Comparison of ENCODE assay signal across 15 mouse cellular contexts in genomic region chr2:21001156-21001555, GRCm38 (mm10).
"Had no signal": no experiment of that assay in that cellular context is flagged by ENCODE, and none has a peak within 500 bp of the region (broad histone marks: within the 10 kb centered on the region; RNA-seq: fewer than 3 reads in every experiment).

No protein-coding gene starts in this region.

- H3K4me1 ChIP-seq: kidney, embryonic 15.5 days; midbrain, embryonic 12.5 days; neural tube, embryonic 15.5 days; stomach, embryonic 15.5 days had no signal

- DNase-seq: kidney, adult 2 months; kidney, postnatal 14 days; liver; lung, adult 18-20 months; spleen, adult 18-20 months; thymus, adult 2 months; thymus, postnatal 25 days had no signal

- ATAC-seq: intestine, embryonic 16.5 days had no signal

- H3K4me2 ChIP-seq: kidney, embryonic 15.5 days; midbrain, embryonic 12.5 days; neural tube, embryonic 15.5 days; stomach, embryonic 15.5 days had no signal

- H3K27me3 ChIP-seq: kidney, embryonic 15.5 days; midbrain, embryonic 12.5 days; neural tube, embryonic 15.5 days; stomach, embryonic 15.5 days had no signal

- H3K9me3 ChIP-seq: kidney, embryonic 15.5 days; midbrain, embryonic 12.5 days; neural tube, embryonic 15.5 days; stomach, embryonic 15.5 days had no signal

- H3K9ac ChIP-seq: kidney, embryonic 15.5 days; liver, embryonic 14.5 days; midbrain, embryonic 12.5 days; neural tube, embryonic 15.5 days; stomach, embryonic 15.5 days had no signal

- H3K27ac ChIP-seq: kidney, embryonic 15.5 days; left cerebral cortex, adult 2 months; liver, embryonic 14.5 days; midbrain, embryonic 12.5 days; neural tube, embryonic 15.5 days; stomach, embryonic 15.5 days had no signal

- H3K4me3 ChIP-seq: kidney, embryonic 15.5 days; left cerebral cortex, adult 2 months; midbrain, embryonic 12.5 days; myocyte; neural tube, embryonic 15.5 days; stomach, embryonic 15.5 days had no signal

- H3K36me3 ChIP-seq: kidney, embryonic 15.5 days; midbrain, embryonic 12.5 days; neural tube, embryonic 15.5 days; stomach, embryonic 15.5 days had no signal
